Mouse (Mus musculus): ENCODE results near the gene Olfr1442.
"Not testable (repeated sequence)": the region's sequence is repeated elsewhere in the genome, so short reads cannot be mapped to it uniquely, and the experiment has no call there.

DNA sequence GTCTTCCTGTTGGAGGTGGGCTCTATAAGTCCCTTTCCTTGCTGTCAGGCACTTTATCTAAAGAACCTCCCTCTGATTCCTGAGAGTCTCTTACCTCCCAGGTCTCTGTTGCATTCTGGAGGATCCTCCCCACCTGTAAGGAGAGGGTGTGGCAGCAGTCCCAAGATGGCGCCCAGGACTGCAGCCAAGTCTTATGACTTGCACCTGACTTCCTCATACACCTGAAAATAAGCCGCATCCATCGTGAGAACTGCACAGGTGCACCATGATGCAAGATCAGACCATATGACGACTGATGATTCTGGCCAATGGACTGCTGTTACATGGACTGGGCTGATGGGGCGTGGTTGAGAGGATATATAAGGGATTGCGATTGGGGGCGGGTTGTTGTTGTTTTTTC lies 51.4 kb downstream of the Olfr1442 start:
- not testable (repeated sequence) for TF ChIP-seq MAX (IDR thresholded peaks at IDR 0.05); CTCF (IDR thresholded peaks at IDR 0.05; ENCODE audit: control insufficient read depth, insufficient read depth, insufficient read length); USF1 (IDR thresholded peaks at IDR 0.05; ENCODE audit: low read depth); CEBPB (IDR thresholded peaks at IDR 0.05; ENCODE audit: low read depth); MYOG (IDR thresholded peaks at IDR 0.05; ENCODE audit: control insufficient read depth, extremely low read depth, insufficient read length); MYOD1 (IDR thresholded peaks at IDR 0.05; ENCODE audit: control insufficient read depth, insufficient read length, low read depth)
